Mouse (Mus musculus) midbrain, embryonic 11.5 days (tissue): Measurements from ENCODE around the gene Mvd. TPM values are rescaled to one million over a fixed set of nuclear protein-coding genes. Genes with fewer than 3 reads are reported as not detected.
A peak's percentile ranks its signal among the peaks of the same experiment; 100 is the strongest.

Source experiments
- ATAC-seq: fragments of 200-750 bp; cut with Nextera tagmentation; 2 replicates; pipeline ENCODE4 v1.8.0; 2017; ENCODE audit warnings: moderate TSS enrichment, moderate library complexity; ENCODE audit not compliant: low FRiP score
- DNase-seq: peaks from one replicate; pipeline ENCODE4 v3.0.0; 2015; ENCODE audit warnings: low spot score; ENCODE audit errors: missing footprints
- H3K27ac ChIP-seq: fragments of 300-500 bp; sonication (generic); 2 replicates; pipeline ENCODE4 v1.5.1; 2014; ENCODE audit warnings: low read depth, low read length
- H3K27me3 ChIP-seq: fragments of 300-500 bp; sonication (generic); 2 replicates; pipeline ENCODE4 v1.6.1; 2014; ENCODE audit warnings: mild to moderate bottlenecking, low read length, moderate library complexity, mixed read lengths; ENCODE audit not compliant: control insufficient read depth, insufficient read depth
- H3K36me3 ChIP-seq: fragments of 300-500 bp; sonication (generic); 2 replicates; pipeline ENCODE4 v1.6.1; 2014; ENCODE audit warnings: mild to moderate bottlenecking, low read length, moderate library complexity, mixed read lengths; ENCODE audit not compliant: control insufficient read depth, insufficient read depth
- H3K4me1 ChIP-seq: fragments of 300-500 bp; sonication (generic); 2 replicates; pipeline ENCODE4 v1.6.1; 2014; ENCODE audit warnings: low read length; ENCODE audit not compliant: control insufficient read depth, insufficient read depth
- H3K4me2 ChIP-seq: fragments of 300-500 bp; sonication (generic); 2 replicates; pipeline ENCODE4 v1.6.1; 2014; ENCODE audit warnings: mild to moderate bottlenecking, moderate library complexity
- H3K4me3 ChIP-seq: fragments of 300-500 bp; sonication (generic); 2 replicates; pipeline ENCODE4 v1.5.1; 2014; ENCODE audit warnings: low read depth, low read length
- H3K9ac ChIP-seq: fragments of 300-500 bp; sonication (generic); 2 replicates; pipeline ENCODE4 v1.6.1; 2014; ENCODE audit warnings: low read length
- H3K9me3 ChIP-seq: fragments of 300-500 bp; sonication (generic); 2 replicates; pipeline ENCODE4 v1.6.1; 2016; ENCODE audit warnings: low read length; ENCODE audit not compliant: control insufficient read depth
- WGBS: fragments of 180-500 bp; shearing (Covaris S2); extraction: QIAGEN DNeasy Blood & Tissue Kit; methylation state at CpG from one replicate; pipeline ENCODE4 v1.1.7; 2014; 5-methylcytosine and 5-hydroxymethylcytosine counted together
- polyA plus RNA-seq: library from polyadenylated mRNA; unstranded; fragments of >200 nt; fragmentation: Nextera tagmentation; extraction: Ambion mirVana; gene quantifications from 2 replicates; pipeline ENCODE4 v1.2.1, GENCODE M21; 2014

Gene Mvd
- polyA plus RNA-seq, 1 experiment from 2014 or later, result 48.1 TPM

GRCm38 (mm10) chr8:122460524-122461472 lies 17.6 kb upstream of the Mvd start, which contains the start of gene Snai3:
Gene Snai3, minus strand, starts transcription at chr8:122460733.
- no peak within 1 kb of the TSS for H3K27ac ChIP-seq
- peak; percentile 89 for DNase-seq
- H3K27me3 ChIP-seq, result peaks cover 28% of the 10 kb centered on the region
- H3K4me1 ChIP-seq, result peaks cover 12% of the 10 kb centered on the region
- peak; percentile 77; the same call in 1 of the 2 replicates for ATAC-seq
- whole genome bisulfite sequencing, result 4% methylated on average over 56 of the region's 56 CpGs
- peak within 1 kb of the TSS; percentile 40; the same call in 1 of the 2 replicates for H3K9ac ChIP-seq
- no peaks in the 10 kb centered on the region for H3K9me3 ChIP-seq
- H3K4me2 ChIP-seq, result peak within 1 kb of the TSS; percentile 57
- peak within 1 kb of the TSS; percentile 23 for H3K4me3 ChIP-seq
- no peaks in the 10 kb centered on the region for H3K36me3 ChIP-seq

GRCm38 (mm10) chr8:122459990-122460389 lies 16.8 kb upstream of the Mvd start:
- Histone ChIP-seq H3K4me3 (peak overlapping the region; percentile 23; the same call in 1 of the 2 replicates), H3K27me3 (peaks cover 28% of the 10 kb centered on the region), H3K4me2 (peak overlapping the region; percentile 57), H3K36me3 (no peaks in the 10 kb centered on the region), H3K27ac (no peak overlapping the region), H3K9me3 (no peaks in the 10 kb centered on the region), H3K4me1 (peaks cover 12% of the 10 kb centered on the region), H3K9ac (no peak overlapping the region)
- ATAC-seq (no peak), DNase-seq (no peak)
- 30% methylated on average over 7 of the region's 7 CpGs for WGBS

- DNase-seq, result no peak
- peaks cover 12% of the 10 kb centered on the region for H3K4me1 ChIP-seq
- H3K36me3 ChIP-seq, result no peaks in the 10 kb centered on the region
- ATAC-seq, result no peak
- H3K27ac ChIP-seq, result no peak overlapping the region
- H3K9me3 ChIP-seq, result no peaks in the 10 kb centered on the region
- peaks cover 28% of the 10 kb centered on the region for H3K27me3 ChIP-seq
- H3K4me3 ChIP-seq, result no peak overlapping the region
- H3K9ac ChIP-seq, result no peak overlapping the region
- H3K4me2 ChIP-seq, result no peak overlapping the region
- 55% methylated on average over 6 of the region's 6 CpGs for WGBS
These were observed 16.1 kb upstream of the Mvd start for GRCm38 (mm10) chr8:122459218-122459900.

GRCm38 (mm10) chr8:122457171-122457570 lies 13.9 kb upstream of the Mvd start:
- 79% methylated on average over 11 of the region's 11 CpGs for WGBS
- no peak for ATAC-seq
- Histone ChIP-seq H3K36me3 (no peaks in the 10 kb centered on the region), H3K27me3 (peaks cover 28% of the 10 kb centered on the region), H3K4me2 (no peak overlapping the region), H3K4me1 (peaks cover 12% of the 10 kb centered on the region), H3K4me3 (no peak overlapping the region), H3K9me3 (no peaks in the 10 kb centered on the region), H3K27ac (no peak overlapping the region), H3K9ac (no peak overlapping the region)
- no peak for DNase-seq

GRCm38 (mm10) chr8:122454409-122454808 lies 11.2 kb upstream of the Mvd start:
- H3K4me3 ChIP-seq, result no peak overlapping the region
- peaks cover 2% of the 10 kb centered on the region; the same call in 1 of the 2 replicates for H3K27me3 ChIP-seq
- no peak for DNase-seq
- WGBS, result 88% methylated on average over 6 of the region's 6 CpGs
- H3K9ac ChIP-seq, result no peak overlapping the region
- no peaks in the 10 kb centered on the region for H3K9me3 ChIP-seq
- no peaks in the 10 kb centered on the region for H3K4me1 ChIP-seq
- no peak overlapping the region for H3K4me2 ChIP-seq
- no peaks in the 10 kb centered on the region for H3K36me3 ChIP-seq
- ATAC-seq, result no peak
- no peak overlapping the region for H3K27ac ChIP-seq

- DNase-seq (no peak), ATAC-seq (no peak)
- Histone ChIP-seq H3K4me1 (no peaks in the 10 kb centered on the region), H3K4me2 (no peak overlapping the region), H3K9me3 (no peaks in the 10 kb centered on the region), H3K27ac (no peak overlapping the region), H3K9ac (no peak overlapping the region), H3K4me3 (no peak overlapping the region), H3K27me3 (no peaks in the 10 kb centered on the region), H3K36me3 (no peaks in the 10 kb centered on the region)
- 91% methylated on average over 10 of the region's 10 CpGs for WGBS
These were observed 8.9 kb upstream of the Mvd start for GRCm38 (mm10) chr8:122452154-122452553.

- Histone ChIP-seq H3K4me1 (no peaks in the 10 kb centered on the region), H3K4me2 (no peak overlapping the region), H3K9ac (no peak overlapping the region), H3K4me3 (no peak overlapping the region), H3K27me3 (no peaks in the 10 kb centered on the region), H3K9me3 (no peaks in the 10 kb centered on the region), H3K27ac (no peak overlapping the region), H3K36me3 (no peaks in the 10 kb centered on the region)
- ATAC-seq (no peak), DNase-seq (no peak)
- WGBS, result 82% methylated on average over 7 of the region's 7 CpGs
These were observed 8.0 kb upstream of the Mvd start for GRCm38 (mm10) chr8:122451161-122451703.

GRCm38 (mm10) chr8:122445203-122445602 lies 2.0 kb upstream of the Mvd start:
- DNase-seq (no peak), ATAC-seq (no peak)
- Histone ChIP-seq H3K4me1 (peaks cover 8% of the 10 kb centered on the region), H3K36me3 (no peaks in the 10 kb centered on the region), H3K9me3 (no peaks in the 10 kb centered on the region), H3K4me2 (peak overlapping the region; percentile 0; the same call in 1 of the 2 replicates), H3K27ac (no peak overlapping the region), H3K4me3 (no peak overlapping the region), H3K27me3 (no peaks in the 10 kb centered on the region), H3K9ac (no peak overlapping the region)
- 59% methylated on average over 3 of the region's 3 CpGs for WGBS
